Mouse (Mus musculus): ENCODE measurements around the gene Ell3. TPM values are rescaled to one million over a fixed set of nuclear protein-coding genes. Genes with fewer than 3 reads are reported as not detected.

Gene Ell3
- polyA plus RNA-seq, 1 experiment from 2014 or later = 37.4 TPM

- no peak overlapping the region for H3K4me2 ChIP-seq (replicated peaks)
- WGBS = 89% methylated on average over 6 of the region's 6 CpGs
- no peak overlapping the region for H3K4me3 ChIP-seq (replicated peaks)
These were observed 27.7 kb downstream of the Ell3 start for GRCm38 (mm10) chr2:121416356-121416755.

GRCm38 (mm10) chr2:121415591-121415990, 28.5 kb downstream of the Ell3 start:
- H3K9ac ChIP-seq = peak overlapping the region; percentile 87; the same call in 1 of the 2 replicates
- H3K4me3 ChIP-seq (replicated peaks) = peak overlapping the region; percentile 82
- 63% methylated on average over 3 of the region's 3 CpGs for WGBS
- no peak overlapping the region for H3K27ac ChIP-seq (replicated peaks)
- peaks cover 31% of the 10 kb centered on the region for H3K4me1 ChIP-seq
- peaks cover 26% of the 10 kb centered on the region for H3K36me3 ChIP-seq
- H3K27me3 ChIP-seq = no peaks in the 10 kb centered on the region
- peak overlapping the region; percentile 66 for H3K4me2 ChIP-seq (replicated peaks)
- no peak for ATAC-seq (ENCODE audit: insufficient number of reproducible peaks, low FRiP score, low TSS enrichment, low read depth)
- H3K9me3 ChIP-seq (replicated peaks) = no peaks in the 10 kb centered on the region

More at GRCm38 (mm10) chr2:121416356-121416755, 27.7 kb downstream of the Ell3 start:
- Histone ChIP-seq H3K9ac (no peak overlapping the region), H3K9me3 (replicated peaks) (no peaks in the 10 kb centered on the region), H3K4me1 (peaks cover 31% of the 10 kb centered on the region), H3K27me3 (no peaks in the 10 kb centered on the region), H3K27ac (replicated peaks) (no peak overlapping the region), H3K36me3 (peaks cover 32% of the 10 kb centered on the region)
- no peak for ATAC-seq (ENCODE audit: insufficient number of reproducible peaks, low FRiP score, low TSS enrichment, low read depth)

GRCm38 (mm10) chr2:121415103-121415502, 29.0 kb downstream of the Ell3 start:
- Histone ChIP-seq H3K27ac (replicated peaks) (no peak overlapping the region), H3K4me3 (replicated peaks) (peak overlapping the region; percentile 82), H3K4me1 (peaks cover 31% of the 10 kb centered on the region), H3K27me3 (no peaks in the 10 kb centered on the region), H3K9me3 (replicated peaks) (no peaks in the 10 kb centered on the region), H3K9ac (peak overlapping the region; percentile 87; the same call in 1 of the 2 replicates), H3K36me3 (peaks cover 24% of the 10 kb centered on the region), H3K4me2 (replicated peaks) (peak overlapping the region; percentile 66)
- ATAC-seq (ENCODE audit: insufficient number of reproducible peaks, low FRiP score, low TSS enrichment, low read depth) = no peak
- WGBS = 48% methylated on average over 3 of the region's 3 CpGs

GRCm38 (mm10) chr2:121414139-121414685, 29.9 kb downstream of the Ell3 start:
- peak; percentile 51; the same call in 1 of the 2 replicates for ATAC-seq (ENCODE audit: insufficient number of reproducible peaks, low FRiP score, low TSS enrichment, low read depth)
- no peaks in the 10 kb centered on the region for H3K9me3 ChIP-seq (replicated peaks)
- peak overlapping the region; percentile 82 for H3K4me3 ChIP-seq (replicated peaks)
- H3K4me2 ChIP-seq (replicated peaks) = peak overlapping the region; percentile 66
- H3K4me1 ChIP-seq = peaks cover 31% of the 10 kb centered on the region
- WGBS = under 1% methylated on average over 32 of the region's 32 CpGs
- peak overlapping the region; percentile 87 for H3K9ac ChIP-seq
- H3K27ac ChIP-seq (replicated peaks) = peak overlapping the region; percentile 95
- peaks cover 19% of the 10 kb centered on the region for H3K36me3 ChIP-seq
- H3K27me3 ChIP-seq = no peaks in the 10 kb centered on the region

- peaks cover 31% of the 10 kb centered on the region for H3K4me1 ChIP-seq
- no peaks in the 10 kb centered on the region for H3K27me3 ChIP-seq
- H3K36me3 ChIP-seq = peaks cover 13% of the 10 kb centered on the region; the same call in 1 of the 2 replicates
- H3K9me3 ChIP-seq (replicated peaks) = no peaks in the 10 kb centered on the region
- H3K4me3 ChIP-seq (replicated peaks) = peak within 1 kb of the TSS; percentile 82
- under 1% methylated on average over 68 of the region's 68 CpGs for WGBS
- peak within 1 kb of the TSS; percentile 66 for H3K4me2 ChIP-seq (replicated peaks)
- peak; percentile 100 for ATAC-seq (ENCODE audit: insufficient number of reproducible peaks, low FRiP score, low TSS enrichment, low read depth)
- H3K9ac ChIP-seq = peak within 1 kb of the TSS; percentile 87
- peak within 1 kb of the TSS; percentile 95 for H3K27ac ChIP-seq (replicated peaks)
These were observed 30.6 kb downstream of the Ell3 start, which contains the start of the genes Pdia3 and Catsper2 for GRCm38 (mm10) chr2:121413387-121414042. TSS of gene Pdia3 (plus strand) at chr2:121413775. TSS of gene Catsper2 (minus strand) at chr2:121413792.

- peak overlapping the region; percentile 66 for H3K4me2 ChIP-seq (replicated peaks)
- H3K27me3 ChIP-seq = no peaks in the 10 kb centered on the region
- peak overlapping the region; percentile 82 for H3K4me3 ChIP-seq (replicated peaks)
- peaks cover 10% of the 10 kb centered on the region; the same call in 1 of the 2 replicates for H3K36me3 ChIP-seq
- H3K9ac ChIP-seq = peak overlapping the region; percentile 87
- ATAC-seq (ENCODE audit: insufficient number of reproducible peaks, low FRiP score, low TSS enrichment, low read depth) = no peak
- H3K27ac ChIP-seq (replicated peaks) = peak overlapping the region; percentile 95
- no peaks in the 10 kb centered on the region for H3K9me3 ChIP-seq (replicated peaks)
- WGBS = 4% methylated on average over 4 of the region's 4 CpGs
- H3K4me1 ChIP-seq = peaks cover 31% of the 10 kb centered on the region
These were observed 31.2 kb downstream of the Ell3 start for GRCm38 (mm10) chr2:121412843-121413386.

- Histone ChIP-seq H3K27ac (replicated peaks) (no peak overlapping the region), H3K4me2 (replicated peaks) (no peak overlapping the region), H3K4me1 (peaks cover 6% of the 10 kb centered on the region; the same call in 1 of the 2 replicates), H3K4me3 (replicated peaks) (no peak overlapping the region), H3K9me3 (replicated peaks) (no peaks in the 10 kb centered on the region), H3K9ac (no peak overlapping the region), H3K36me3 (no peaks in the 10 kb centered on the region), H3K27me3 (no peaks in the 10 kb centered on the region)
- ATAC-seq (ENCODE audit: insufficient number of reproducible peaks, low FRiP score, low TSS enrichment, low read depth) = no peak
- WGBS = 32% methylated on average over 4 of the region's 4 CpGs
These were observed 35.9 kb downstream of the Ell3 start for GRCm38 (mm10) chr2:121408160-121408559.

- Histone ChIP-seq H3K27ac (replicated peaks) (no peak overlapping the region), H3K27me3 (no peaks in the 10 kb centered on the region), H3K4me2 (replicated peaks) (no peak overlapping the region), H3K36me3 (no peaks in the 10 kb centered on the region), H3K4me3 (replicated peaks) (no peak overlapping the region), H3K4me1 (no peaks in the 10 kb centered on the region), H3K9ac (no peak overlapping the region), H3K9me3 (replicated peaks) (no peaks in the 10 kb centered on the region)
- no peak for ATAC-seq (ENCODE audit: insufficient number of reproducible peaks, low FRiP score, low TSS enrichment, low read depth)
These were observed 40.8 kb downstream of the Ell3 start for GRCm38 (mm10) chr2:121403296-121403695.

- no peak overlapping the region for H3K4me2 ChIP-seq (replicated peaks)
- ATAC-seq (ENCODE audit: insufficient number of reproducible peaks, low FRiP score, low TSS enrichment, low read depth) = no peak
- H3K9me3 ChIP-seq (replicated peaks) = no peaks in the 10 kb centered on the region
- H3K4me1 ChIP-seq = no peaks in the 10 kb centered on the region
- 14% methylated on average over 8 of the region's 8 CpGs for WGBS
- H3K36me3 ChIP-seq = no peaks in the 10 kb centered on the region
- no peak overlapping the region for H3K27ac ChIP-seq (replicated peaks)
- H3K4me3 ChIP-seq (replicated peaks) = no peak overlapping the region
- no peaks in the 10 kb centered on the region for H3K27me3 ChIP-seq
- no peak overlapping the region for H3K9ac ChIP-seq
These were observed 47.5 kb downstream of the Ell3 start for GRCm38 (mm10) chr2:121396624-121397023.

All from embryonic facial prominence, embryonic 15.5 days (tissue).